Mouse (Mus musculus) cerebellum, postnatal 25 days (tissue): ENCODE data around the gene Tuba1a.

ENCODE experiments used
- DNase-seq, 2 experiments: peaks; one replicate each; pipeline ENCODE4 v3.0.0; 2021; ENCODE audit warnings: mixed read lengths in 2 of 2

Gene Tuba1a

DNA sequence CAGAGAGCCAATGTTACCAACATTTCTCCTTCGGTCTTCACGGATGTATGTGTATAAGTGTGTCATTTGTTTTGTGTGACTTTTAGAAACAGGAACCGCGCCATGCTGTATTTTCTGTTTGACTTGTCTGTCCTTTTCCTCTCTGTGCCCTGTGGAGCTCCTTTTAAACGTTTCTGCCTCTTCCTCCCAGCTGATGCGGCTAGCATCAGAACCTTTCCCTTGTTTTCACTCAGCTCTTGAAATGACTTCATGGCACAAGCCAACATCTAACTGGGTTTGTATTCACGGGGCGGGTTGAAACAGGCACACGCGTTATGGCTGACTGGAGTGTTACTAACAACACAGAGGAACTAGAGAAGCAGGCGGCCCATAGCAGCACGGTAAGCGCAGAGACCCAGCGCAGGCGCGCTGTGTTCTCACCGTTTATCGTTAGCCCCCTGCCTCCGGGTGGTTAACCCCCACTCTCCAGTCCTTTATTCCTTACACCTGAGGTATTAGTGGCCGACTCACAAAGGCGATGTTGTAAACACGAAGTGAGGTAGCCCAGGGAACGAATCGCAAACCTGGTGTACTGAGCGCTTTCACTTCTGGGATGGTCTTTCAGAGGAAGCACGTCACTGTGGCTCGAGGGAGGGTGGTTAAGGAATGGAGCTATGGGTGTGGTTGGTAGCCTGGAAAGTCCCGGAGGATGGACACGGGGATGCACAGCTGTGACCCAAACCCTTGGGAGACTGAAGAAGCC is 31.9 kb upstream of the Tuba1a start:
- peak; percentile 82 to 85 for DNase-seq

DNA sequence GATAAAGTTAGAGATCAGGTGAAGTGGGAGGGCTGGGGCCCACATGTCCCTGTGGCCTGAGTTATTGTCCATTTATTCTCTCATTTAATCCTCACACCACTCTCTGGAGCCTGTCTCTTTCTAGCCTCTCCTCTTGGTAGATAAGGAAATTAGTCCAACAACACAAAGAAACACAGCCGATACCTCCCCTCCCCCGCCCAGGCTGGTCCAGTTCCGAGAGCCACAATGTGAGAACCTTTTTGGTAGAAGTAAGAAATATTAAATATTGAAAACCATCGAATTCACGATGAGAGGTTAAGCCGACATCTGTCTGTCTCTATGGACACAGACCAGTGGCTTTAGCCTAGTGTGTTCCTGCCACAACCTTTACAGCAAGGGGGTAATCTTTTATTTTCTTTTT is 31.2 kb upstream of the Tuba1a start:
- peak; percentile 58 to 63 for DNase-seq

DNA sequence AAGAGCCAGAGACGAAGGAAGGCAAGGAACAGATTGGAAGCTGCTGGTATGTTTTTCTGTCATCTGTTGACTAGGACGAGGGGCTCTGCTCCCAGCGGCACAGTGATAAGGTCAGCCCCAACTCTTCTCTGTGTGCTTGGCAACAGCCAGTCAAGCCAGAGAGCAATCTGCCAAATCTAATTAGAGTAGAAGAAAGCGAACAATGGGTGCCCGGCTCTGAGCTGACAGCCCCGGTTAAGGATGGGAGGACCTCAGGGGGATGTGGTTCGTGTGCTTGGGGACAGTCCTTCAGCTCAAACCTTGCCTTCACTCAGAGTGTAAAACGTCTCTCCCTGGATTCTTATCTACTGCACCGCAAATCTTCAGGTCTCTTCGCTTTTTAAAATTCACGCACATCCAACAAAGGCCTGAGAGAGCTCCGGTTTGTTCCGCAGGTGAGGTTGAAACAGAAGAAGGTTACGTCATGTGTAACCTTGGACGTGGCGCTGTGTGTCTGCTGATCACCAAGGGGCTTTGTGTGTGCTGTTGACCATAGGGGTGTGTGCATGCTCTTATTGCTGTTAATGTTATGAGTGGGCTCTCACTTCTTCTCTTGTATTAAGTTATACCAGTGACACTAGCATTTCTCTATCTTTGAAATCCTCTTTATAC is 30.1 kb upstream of the Tuba1a start:
- peak; percentile 49 to 61 for DNase-seq

DNA sequence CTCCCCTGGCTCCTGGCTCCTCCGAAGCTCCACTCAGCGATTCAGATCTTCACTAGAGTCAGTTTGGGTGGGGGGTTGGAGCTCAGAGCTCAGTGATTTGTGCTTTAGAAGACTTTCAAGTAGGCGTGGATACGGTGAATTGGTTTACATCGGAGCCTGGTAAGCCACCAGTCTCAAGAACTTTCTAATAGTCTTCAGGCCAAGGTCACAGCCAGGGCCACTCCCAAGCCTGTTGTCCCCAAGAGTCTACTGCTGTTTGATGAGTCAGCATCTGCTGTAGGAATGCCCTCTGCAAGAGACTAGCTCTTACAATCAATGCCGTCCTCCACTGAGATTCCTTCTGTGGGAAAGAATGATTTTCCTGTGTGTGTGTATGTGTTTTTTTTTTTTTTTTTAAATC is 28.6 kb upstream of the Tuba1a start:
- no peak for DNase-seq

DNA sequence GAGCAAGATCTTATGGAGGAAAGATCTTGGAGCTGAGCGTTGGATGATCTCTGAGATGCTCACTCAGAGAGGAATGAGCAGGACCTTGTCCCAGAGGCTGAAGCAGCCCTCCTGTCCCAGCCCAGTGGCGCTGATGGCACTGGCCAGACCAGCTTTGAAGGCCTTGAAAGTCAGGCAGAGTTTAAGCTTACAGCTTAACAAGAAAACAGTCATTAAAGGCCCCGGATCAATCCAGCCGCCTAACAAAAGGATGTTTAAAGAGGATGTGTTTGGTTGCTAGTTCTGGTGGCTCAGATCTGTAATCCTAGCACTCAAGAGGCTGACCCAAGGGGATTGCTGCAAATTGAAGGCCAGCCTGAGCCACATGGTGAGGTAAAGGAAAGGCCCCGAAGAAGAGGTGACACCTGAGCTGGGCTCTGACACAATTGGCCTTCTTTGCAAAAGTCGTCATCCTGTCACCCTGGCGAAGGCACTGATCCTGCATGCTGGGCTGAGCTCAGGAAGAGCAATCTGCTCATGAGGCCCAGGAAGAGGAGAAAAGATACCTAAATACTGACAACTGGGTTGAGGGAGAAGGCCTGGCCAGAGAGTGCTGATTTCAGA is 26.6 kb upstream of the Tuba1a start:
- DNase-seq = peak in 1 of 2 experiments; percentile 36

DNA sequence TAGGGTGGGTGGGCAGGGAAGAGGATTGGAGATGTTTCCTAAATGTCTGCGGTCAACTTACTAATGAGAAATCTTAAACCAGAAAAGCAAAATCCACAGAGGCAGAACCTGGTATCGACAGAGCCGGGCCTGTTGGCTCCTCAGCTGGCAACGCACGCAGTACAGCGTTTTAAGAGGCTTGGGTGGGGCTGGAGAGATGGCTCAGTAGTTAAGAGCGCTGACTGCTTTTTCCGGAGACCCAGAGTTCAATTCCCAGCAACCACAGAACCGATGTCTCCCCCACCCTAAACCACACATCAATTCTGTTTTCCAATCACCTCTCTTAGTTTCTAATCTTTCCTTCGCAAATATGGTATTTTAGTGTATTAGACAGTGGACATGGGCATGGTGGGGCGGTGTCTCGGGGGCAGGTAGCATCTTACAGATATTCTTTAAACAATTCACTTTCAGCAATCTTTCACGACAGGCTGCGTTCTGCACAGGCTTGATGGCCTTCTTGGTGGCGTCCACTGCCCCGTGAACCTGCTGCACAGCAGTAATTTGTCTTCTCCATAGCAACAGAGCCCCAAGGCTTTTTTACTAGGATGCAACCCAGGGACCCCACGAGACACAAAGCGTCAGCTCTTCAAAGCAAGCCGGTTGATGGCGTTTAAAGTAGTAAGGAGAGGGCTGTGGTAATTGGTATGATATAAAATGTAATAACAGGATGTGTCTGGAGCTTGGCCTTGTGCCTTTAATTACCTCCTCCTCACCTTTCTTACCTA is 25.1 kb upstream of the Tuba1a start:
- peak in 1 of 2 experiments; percentile 16 for DNase-seq

DNA sequence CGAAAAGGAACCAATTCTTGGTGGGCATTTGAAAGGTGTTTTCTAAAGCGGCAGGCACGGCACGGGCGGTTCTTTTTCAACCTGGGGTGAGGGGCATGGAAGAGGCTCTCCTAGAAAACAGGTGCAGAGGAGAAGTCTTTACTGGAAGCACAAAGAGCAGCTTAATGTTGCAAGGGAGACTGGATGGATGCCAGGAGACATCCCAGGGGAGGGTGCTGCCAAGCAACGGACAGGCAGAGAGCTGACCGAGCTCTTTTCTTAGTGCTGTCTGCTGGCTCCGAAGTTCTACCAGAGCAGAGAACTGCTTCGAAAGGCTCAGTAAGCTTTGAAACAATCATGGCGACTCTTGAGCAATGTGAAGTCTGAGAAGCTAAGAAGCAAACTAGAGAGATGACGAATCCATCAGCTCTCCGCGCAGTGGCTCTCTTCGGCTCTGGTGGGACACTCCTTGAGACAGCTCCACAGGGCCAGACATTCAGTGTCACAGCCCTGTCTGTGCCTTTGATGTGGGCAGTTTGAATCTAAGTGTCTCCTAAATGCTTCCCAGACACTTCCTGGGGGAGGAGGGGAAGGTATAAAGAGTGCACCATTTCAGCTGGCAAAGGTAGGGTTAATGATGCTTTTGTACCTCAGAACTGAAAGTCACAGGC is 24.4 kb upstream of the Tuba1a start:
- peak in 1 of 2 experiments; percentile 69 for DNase-seq

DNA sequence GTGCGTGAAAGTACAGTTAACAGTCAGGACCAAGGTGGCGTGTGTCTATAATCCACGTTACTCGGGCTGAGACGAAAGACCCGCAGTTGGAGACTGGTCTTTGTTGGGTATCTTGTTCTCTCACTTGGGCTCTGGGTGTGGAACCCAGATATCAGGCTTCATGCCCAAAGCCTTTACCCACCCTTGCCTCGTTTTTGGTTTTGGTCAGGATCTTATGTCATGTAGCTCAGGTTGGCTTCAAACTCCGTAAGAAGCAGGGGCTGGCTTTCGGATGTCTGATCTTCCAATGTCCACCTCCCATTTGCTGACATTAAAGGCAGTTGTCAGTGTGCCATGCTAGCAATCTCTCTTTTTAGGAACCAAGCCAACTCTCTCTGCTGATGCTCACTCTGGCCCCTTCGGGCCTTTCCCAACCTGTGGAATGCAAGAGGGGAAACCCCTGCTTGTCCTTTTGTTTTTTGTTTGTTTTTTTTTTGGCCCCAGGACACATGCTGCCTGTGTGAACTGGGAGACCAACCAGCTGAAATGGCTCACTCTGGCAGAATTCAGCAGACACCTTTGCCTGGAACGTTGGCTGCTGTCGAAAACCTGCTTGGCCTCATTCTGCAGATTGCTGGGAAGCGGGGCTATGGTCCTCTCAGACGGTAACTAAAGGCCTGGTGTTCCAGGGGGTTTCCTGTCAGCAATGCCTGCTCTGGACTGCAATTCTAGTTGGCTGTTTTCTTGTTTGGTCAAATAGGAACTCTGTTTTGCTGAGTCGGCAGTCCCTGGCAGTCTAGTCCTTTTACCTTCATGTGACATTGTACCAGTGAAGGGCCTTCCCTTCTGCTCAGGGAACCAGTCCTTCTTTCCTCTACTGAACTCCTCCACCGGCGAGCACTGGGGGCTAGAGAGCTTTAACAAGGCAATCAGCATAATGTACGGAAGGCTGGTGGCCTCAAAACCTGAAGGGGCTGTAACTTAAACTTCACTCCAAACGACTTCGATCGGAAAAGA is 23.6 kb upstream of the Tuba1a start:
- DNase-seq = peak in 1 of 2 experiments; percentile 31

DNA sequence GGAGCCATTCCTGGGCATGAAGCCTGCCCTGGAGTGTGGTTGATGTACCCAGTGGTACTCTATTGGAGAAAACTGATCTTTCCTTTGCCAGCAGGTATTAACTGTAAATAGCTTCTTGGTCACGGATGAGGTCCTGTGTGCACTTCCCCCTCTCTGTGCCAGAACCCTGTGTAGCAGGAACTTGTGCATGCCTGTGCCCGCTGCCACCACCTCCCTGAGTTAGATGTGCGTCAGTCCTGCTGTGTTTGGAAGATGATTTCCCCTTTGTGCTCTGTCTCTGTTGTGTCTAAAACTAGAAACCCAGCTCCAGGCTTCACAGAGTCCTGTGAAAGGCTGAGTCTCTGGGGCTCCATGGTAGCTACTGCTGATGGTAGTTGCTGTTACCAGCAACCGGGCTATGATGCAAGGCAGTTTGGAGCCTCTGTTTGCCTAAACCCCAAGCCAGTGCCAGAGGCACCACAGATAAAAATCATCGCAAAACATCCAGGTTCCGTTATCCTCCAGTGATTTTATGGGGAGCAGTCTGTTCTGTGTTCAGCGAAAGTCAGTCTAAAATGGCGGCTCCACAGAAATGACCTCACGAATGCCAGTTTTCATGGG is 19.6 kb upstream of the Tuba1a start:
- DNase-seq = peak; percentile 63 to 65

DNA sequence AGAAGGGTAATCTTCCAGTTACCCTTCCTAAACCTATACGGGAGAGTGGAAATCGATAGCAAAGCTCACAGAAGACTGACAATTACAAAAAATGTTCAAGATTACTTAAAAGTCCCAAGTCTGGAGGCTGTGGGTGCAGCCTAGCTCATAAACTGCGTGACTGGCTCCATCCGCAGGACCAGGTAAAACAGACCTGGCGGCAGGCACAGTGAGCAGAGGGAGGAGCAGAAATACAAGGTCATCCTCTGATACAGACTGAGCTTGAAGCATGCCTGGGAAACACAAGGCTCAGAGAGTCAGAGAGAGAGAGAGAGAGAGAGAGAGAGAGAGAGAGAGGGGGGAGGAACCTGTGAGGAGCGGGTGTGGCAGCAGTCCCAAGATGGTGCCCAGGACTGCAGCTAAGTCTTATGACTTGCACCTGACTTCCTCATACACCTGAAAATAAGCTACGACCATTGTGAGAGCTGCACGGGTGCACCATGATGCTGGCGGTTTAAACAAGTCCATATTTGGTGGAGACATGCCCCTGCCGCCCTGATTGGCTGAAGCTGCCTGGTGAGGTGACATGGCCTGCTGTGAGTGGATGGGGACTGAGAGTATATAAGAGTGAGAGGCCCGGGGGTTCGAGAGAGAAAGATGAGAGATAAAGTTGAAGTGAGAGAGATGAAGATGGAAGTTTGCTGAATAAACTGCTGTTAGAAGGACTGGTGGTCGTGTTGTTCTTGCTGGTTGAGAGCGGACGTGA is 18.2 kb upstream of the Tuba1a start:
- peak; percentile 46 to 51 for DNase-seq

DNA sequence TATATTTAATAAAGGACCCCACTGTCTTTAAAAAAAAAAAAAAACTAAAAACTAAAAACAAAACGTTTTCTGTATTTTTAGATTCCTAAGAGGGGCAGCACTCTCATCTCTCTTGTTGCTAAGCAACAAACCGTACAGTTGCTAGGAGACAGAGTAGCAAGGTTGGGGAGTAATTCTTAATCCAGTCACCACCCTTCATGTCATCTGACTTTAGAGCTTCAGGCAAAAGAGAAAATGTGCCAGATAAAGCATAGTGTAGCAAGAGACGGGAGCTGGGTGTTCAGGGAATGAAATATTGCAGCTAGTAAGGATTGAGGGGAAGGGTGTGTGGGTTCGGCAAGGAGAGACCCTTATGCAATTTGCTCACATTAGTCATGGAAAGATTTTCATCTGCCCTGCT is 17.6 kb upstream of the Tuba1a start:
- peak in 1 of 2 experiments; percentile 18 for DNase-seq

DNA sequence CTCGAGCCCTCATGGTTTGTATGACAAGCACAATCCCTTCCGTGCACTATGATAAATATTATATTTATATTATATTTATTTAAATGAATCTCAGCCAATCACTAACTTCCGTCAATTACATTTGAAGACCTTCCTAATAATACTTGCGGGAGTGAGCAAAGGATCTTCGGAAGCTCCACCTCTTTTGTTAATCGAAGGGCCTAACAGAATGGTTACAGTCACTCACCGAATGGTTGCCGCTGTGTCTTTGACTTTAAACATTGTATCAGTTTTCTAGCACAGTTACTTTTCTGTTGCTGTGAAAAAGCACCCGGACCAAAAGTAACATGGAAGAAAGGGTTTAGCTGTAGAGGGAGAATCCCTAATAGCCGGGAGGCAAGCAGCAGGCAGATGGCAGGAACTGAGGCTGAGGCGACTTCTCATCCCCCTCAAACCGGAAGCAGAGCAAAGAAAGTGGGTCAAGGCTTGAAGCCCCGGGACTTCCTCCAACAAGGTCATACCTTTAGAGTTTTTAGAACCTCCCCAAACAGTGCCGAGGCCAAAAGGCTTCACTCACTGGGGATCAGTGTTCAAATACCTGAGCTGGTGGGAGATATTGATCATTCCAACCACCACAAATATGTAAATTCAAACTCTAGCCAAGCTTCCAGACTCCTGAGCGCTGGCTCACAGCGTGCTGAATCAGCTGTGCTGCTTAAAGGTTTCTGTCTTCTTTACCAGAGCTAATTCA is 16.0 kb upstream of the Tuba1a start:
- DNase-seq = peak in 1 of 2 experiments; percentile 22

DNA sequence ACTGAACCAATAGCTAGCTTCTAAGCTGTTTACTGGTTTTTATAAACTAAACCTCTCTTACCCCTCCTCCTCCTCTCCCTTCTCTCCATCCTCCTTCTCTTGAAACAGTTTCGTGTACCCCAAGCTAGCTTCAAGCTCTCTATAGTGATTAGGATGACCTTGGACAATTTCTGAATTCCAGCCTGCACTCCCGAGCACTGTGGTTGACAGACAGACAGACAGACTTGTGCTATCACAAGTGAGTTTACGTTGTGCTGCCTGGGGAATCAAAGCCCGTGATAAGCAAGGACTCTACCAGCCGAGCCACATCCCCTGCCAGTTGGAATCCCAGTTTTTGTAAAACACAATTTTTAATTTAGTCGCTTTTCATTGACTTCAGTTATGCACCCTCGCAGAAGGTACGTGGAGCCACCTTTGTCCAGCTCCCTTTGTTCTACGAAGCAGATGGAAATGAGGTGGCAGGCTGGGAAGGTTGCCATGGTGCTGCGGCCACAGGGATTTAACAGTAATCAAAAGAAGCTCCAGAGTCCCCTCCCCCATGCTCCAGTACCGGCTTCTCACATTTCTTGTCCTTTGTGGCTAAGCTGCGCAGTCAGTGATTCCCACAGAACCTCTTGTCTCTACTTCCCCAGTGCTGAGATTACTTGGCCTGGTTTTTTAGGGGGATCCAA is 15.3 kb upstream of the Tuba1a start:
- DNase-seq = peak; percentile 84 to 90

DNA sequence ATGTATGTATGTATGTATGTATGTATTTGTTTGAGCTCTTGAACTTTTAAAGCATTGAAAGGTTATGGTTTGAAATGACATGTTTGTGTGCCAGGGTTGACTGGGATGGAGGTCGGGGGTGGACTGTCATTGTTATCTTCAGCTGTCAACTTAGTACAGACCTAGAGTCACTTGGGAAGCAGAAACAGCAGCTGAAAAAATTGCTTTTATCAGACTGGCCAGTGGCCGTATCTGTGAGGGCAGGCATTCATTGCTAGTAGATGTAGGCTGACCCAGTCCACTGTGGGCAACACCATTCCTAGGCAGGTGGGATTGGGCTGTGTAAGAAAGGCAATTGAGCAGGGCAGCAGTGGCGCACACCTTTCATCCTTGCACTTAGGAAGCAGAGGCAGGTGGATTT is 6.0 kb upstream of the Tuba1a start:
- DNase-seq = no peak

DNA sequence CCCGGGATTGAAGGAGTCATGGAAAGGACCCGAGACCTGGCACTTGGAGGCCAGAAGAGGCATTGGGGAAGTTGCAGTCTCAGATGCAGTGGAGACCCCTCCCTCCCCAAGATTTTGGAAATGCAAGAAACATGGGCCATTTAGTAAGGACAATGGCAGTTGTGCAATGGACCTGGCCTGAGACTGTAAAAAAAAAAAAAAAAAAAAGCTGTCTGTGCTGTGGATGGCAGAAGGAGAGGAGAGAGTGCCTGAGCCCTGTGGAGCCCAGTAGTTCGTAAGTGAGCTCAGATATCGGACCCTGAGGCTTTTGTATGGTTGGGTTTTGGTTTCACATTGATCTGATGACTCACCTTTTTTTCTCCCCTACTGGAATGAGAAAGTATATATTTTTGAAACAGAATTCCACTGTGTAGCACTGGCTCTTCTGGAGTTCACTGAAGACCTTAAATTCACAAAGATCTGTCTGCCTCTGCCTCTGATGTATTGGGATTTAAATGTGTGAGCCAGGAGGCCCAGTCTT is 5.5 kb upstream of the Tuba1a start:
- DNase-seq = no peak

DNA sequence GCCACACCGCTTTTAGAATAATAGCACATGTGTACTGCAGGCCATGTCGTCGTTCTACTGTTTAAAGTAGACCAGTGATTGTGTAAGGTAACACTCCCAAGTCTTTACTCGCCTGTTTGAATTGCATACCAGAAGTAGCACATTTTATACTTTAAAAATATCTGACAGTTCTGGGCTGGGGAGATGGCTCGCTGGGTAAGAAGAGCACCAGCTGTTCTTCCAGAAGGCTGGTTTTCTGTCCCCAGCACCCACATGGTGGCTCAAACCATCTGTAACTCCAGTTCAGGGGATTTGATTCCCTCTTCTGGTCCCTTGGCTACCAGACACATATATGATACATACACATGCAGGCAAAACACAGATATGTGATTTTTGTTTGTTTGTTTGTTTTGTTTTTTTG is 4.0 kb upstream of the Tuba1a start:
- no peak for DNase-seq

DNA sequence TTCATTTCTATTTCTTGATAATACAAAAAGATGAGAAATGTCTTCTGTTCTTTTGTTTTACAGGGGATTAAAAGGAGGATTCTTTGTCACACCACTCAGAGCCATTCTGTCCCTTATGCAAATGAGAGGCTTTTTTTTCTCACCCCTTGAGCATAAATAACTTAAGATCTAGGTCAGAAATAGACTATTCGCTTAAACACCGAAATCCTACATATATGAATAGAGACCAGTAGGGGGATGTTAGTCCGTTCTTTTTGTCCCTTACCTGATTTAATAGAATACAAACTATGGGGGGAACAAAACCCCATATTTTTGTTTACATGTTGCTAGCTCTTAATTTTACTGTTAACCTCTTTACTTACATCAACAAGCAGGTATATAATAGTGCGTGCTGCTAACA is 2.5 kb upstream of the Tuba1a start:
- no peak for DNase-seq

DNA sequence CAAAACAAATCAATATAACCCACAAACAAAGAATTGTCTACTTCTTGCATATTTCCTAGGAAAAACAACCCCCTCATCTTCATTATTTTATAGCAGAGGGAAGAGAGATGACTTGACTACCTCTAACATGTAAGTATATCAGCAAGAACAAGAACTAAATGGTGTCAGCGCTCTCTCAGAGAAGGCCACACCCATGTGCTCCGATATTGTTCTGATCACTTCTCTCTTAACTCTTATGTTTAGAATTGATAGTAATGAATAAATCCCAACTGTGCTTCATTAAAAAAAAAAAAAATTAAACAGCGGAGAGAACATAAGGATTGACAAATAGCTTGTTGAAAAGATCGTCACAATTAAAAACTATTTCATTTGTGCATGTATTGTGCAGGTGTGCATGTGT is 1.8 kb upstream of the Tuba1a start:
- DNase-seq = no peak
